Mouse (Mus musculus): ENCODE results near the gene Dnajc11.

DNA sequence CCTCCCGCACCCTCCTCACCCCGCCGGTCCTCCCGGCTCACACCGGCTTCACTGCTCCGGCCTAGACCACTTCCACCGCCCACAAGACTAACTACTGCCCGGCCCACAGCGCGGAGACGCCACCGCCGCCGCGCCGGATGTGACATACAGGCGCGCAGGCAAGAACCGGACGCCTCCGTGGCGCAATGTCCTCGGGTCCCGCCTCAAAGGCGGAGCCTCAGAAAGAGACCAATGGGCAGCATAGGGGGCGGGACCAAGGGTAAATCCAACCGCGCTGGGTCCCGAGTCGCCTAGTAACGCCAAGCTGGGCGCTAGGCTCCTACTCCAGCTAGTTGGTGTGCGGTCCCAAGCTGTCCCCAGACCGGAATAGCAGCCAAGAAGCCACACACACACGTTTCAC lies 94.0 kb downstream of the Dnajc11 start, which contains the start of gene Zbtb48:
- peak; percentile 90 for TF ChIP-seq POLR2A (IDR thresholded peaks at IDR 0.05; ENCODE audit: low read depth, low read length)
- no peak for TF ChIP-seq CTCF (IDR thresholded peaks at IDR 0.05; ENCODE audit: borderline replicate concordance, insufficient read depth, low read length)
